Mouse (Mus musculus) embryonic facial prominence, embryonic 11.5 days (tissue): ENCODE results near the gene Gps2. TPM values are rescaled to one million over a fixed set of nuclear protein-coding genes. Genes with fewer than 3 reads are reported as not detected.
A peak's percentile ranks its signal among the peaks of the same experiment; 100 is the strongest.

ENCODE experiments used
- ATAC-seq: fragments of 200-750 bp; cut with Nextera tagmentation; replicated peaks from 2 replicates; pipeline ENCODE4 v1.8.0; 2017; ENCODE audit warnings: low read depth; ENCODE audit not compliant: insufficient number of reproducible peaks, low FRiP score, low TSS enrichment
- DNase-seq: peaks from one replicate; pipeline ENCODE4 v3.0.0-alpha.2; 2015; ENCODE audit warnings: low spot score
- H3K27ac ChIP-seq: fragments of 300-500 bp; sonication (generic); replicated peaks from 2 replicates; pipeline ENCODE4 v1.5.1; 2014; ENCODE audit warnings: mild to moderate bottlenecking, low read depth, low read length, control low read depth
- H3K27me3 ChIP-seq: fragments of 300-500 bp; sonication (generic); 2 replicates; pipeline ENCODE4 v1.6.1; 2014; ENCODE audit warnings: mild to moderate bottlenecking, low read length, moderate library complexity, mixed read lengths; ENCODE audit not compliant: control insufficient read depth, insufficient read depth
- H3K36me3 ChIP-seq: fragments of 300-500 bp; sonication (generic); replicated peaks from 2 replicates; pipeline ENCODE4 v1.6.1; 2014; ENCODE audit warnings: low read depth, mild to moderate bottlenecking, low read length, moderate library complexity, mixed read lengths; ENCODE audit not compliant: control insufficient read depth, insufficient read depth
- H3K4me1 ChIP-seq: fragments of 300-500 bp; sonication (generic); 2 replicates; pipeline ENCODE4 v1.6.1; 2014; ENCODE audit warnings: low read length, mixed read lengths; ENCODE audit not compliant: control insufficient read depth, insufficient read depth
- H3K4me2 ChIP-seq: fragments of 300-500 bp; sonication (generic); 2 replicates; pipeline ENCODE4 v1.6.1; 2014; ENCODE audit warnings: low read depth, mild to moderate bottlenecking, control low read depth, low read length, moderate library complexity
- H3K4me3 ChIP-seq: fragments of 300-500 bp; sonication (generic); 2 replicates; pipeline ENCODE4 v1.5.1; 2014; ENCODE audit warnings: low read depth, low read length, control low read depth
- H3K9ac ChIP-seq: fragments of 300-500 bp; sonication (generic); replicated peaks from 2 replicates; pipeline ENCODE4 v1.6.1; 2014; ENCODE audit warnings: mild to moderate bottlenecking, control low read depth, low read length
- H3K9me3 ChIP-seq: fragments of 300-500 bp; sonication (generic); replicated peaks from 2 replicates; pipeline ENCODE4 v1.6.1; 2016; ENCODE audit warnings: mild to moderate bottlenecking, low read length, inconsistent platforms, mixed read lengths; ENCODE audit not compliant: control insufficient read depth
- WGBS: fragments of 180-500 bp; shearing (Covaris S2); extraction: QIAGEN DNeasy Blood & Tissue Kit; methylation state at CpG from one replicate; pipeline ENCODE4 v1.1.7; 2014; 5-methylcytosine and 5-hydroxymethylcytosine counted together
- polyA plus RNA-seq: library from polyadenylated mRNA; unstranded; fragments of >200 nt; fragmentation: Nextera tagmentation; extraction: Ambion mirVana; gene quantifications from 2 replicates; pipeline ENCODE4 v1.2.1, GENCODE M21; 2014

The Gps2 gene
- polyA plus RNA-seq, 1 experiment from 2014 or later = 76.2 TPM

DNA sequence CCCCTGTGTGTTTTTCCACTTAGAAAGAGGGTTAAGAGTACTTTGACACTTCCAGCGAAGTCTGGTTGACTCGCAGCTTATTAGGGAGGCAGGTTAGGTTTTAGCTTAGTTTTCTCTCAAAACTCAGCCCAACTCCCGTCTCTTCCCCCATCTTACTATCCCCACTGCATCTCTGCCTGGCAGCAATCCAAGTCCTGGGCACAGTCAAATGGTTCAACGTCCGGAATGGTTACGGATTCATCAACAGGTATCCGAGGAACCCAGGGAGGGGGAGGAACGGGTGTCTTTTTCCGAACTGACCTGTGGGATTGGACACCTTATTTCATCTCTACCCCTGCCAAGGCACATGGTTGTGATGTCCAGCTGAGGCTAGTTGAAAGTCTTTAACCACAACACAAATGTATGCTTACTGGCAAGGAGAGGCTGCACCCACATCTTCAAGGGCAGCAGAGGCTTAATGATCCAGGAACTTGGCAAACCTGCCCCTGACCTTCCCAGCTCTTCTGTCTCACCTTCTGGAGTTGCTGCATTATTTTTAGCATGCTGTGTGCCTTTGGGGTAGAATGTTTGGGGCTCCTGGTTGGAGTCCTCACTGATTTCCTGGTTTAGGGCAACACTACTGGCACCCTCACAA is 23.1 kb downstream of the Gps2 start:
- ATAC-seq = no peak
- Histone ChIP-seq H3K27ac (no peak overlapping the region), H3K36me3 (no peaks in the 10 kb centered on the region), H3K9ac (no peak overlapping the region), H3K4me3 (peak overlapping the region; percentile 58), H3K4me1 (peaks cover 6% of the 10 kb centered on the region), H3K27me3 (0 out of 2 replicates have a peak, but pooled peaks cover 2% of the 10 kb centered on the region), H3K9me3 (no peaks in the 10 kb centered on the region), H3K4me2 (peak overlapping the region; percentile 100)
- DNase-seq = no peak
- 47% methylated on average over 9 of the region's 9 CpGs for WGBS

DNA sequence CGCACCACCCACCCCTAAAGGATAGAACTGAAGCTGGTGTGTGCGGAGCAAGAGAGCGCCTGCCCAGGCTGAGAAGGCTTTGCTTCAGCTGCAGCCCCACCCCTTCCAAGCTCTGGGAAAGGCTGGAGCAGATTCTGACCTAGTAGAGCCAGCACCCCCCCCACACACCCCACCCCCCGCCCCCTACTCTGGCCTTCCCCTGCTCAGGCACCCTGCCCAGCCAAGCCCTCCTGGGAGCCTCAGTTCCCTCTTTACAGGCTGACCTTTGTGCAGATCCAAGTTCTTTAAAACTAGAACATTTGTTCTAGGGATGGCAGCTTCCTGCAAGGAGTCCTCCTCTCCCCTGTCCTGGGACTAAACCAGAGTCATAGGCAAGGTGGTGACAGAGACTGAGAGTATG is 23.7 kb downstream of the Gps2 start:
- H3K36me3 ChIP-seq = no peaks in the 10 kb centered on the region
- WGBS = 34% methylated on average over 4 of the region's 4 CpGs
- H3K27me3 ChIP-seq = 0 out of 2 replicates have a peak, but pooled peaks cover 2% of the 10 kb centered on the region
- H3K9ac ChIP-seq = no peak overlapping the region
- no peak for ATAC-seq
- H3K4me2 ChIP-seq = no peak overlapping the region
- no peak overlapping the region for H3K4me3 ChIP-seq
- DNase-seq = no peak
- no peaks in the 10 kb centered on the region for H3K9me3 ChIP-seq
- peaks cover 6% of the 10 kb centered on the region for H3K4me1 ChIP-seq
- H3K27ac ChIP-seq = no peak overlapping the region

DNA sequence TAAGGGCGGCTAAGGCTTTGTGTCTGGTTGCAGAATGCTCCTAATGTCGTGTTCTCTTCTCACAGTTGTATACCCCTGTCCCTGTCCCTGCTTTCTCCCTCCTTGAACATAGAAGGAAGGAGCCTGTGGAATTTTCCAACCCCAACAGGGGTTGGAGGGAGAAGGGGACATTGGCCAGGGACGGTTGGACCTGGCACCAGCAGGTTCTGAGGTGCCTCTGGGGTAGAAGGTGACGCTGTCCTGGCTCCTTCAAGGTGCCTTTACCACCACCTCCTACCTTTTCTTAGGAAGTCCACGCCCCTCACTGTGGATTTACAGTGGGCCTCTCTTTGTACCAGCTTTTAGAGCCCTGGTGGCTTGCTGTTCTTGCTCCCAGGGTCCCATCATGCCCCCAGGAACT is 24.1 kb downstream of the Gps2 start:
- Histone ChIP-seq H3K4me2 (no peak overlapping the region), H3K9ac (no peak overlapping the region; the same call in 1 of the 2 replicates), H3K27me3 (0 out of 2 replicates have a peak, but pooled peaks cover 2% of the 10 kb centered on the region), H3K4me1 (peaks cover 6% of the 10 kb centered on the region), H3K27ac (no peak overlapping the region), H3K9me3 (no peaks in the 10 kb centered on the region), H3K4me3 (no peak overlapping the region), H3K36me3 (no peaks in the 10 kb centered on the region)
- ATAC-seq (no peak), DNase-seq (no peak)
- 62% methylated on average over 5 of the region's 5 CpGs for WGBS

DNA sequence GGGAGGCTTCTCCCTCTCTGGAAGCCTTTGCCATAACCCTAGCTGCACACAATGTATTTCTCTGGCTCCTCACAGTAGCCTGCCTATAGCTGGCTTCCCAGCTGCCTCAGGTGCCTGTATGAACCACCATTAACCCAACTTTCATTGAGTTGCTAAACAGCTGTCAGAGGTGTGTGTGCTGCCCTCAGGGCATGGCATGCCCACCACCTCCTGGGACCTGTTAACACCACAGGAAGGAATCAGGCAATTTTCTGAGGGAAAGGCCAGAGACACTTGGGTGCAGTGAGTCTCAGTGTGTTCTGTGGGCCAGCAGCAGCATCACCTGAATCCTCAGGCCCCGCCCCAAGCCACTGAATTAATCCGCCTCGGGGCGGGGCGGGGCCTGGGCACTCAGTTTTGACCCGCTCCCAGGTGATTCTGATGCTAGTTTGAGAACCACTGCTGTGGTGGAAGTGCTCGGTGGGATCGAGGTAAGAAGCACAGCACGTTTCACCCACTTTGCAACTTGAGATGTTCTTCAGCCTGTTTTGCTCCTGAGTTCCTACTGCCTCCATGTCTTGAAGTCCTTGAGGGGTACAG is 24.8 kb downstream of the Gps2 start:
- Histone ChIP-seq H3K4me3 (no peak overlapping the region), H3K4me2 (no peak overlapping the region), H3K9me3 (no peaks in the 10 kb centered on the region), H3K4me1 (peaks cover 6% of the 10 kb centered on the region), H3K27me3 (0 out of 2 replicates have a peak, but pooled peaks cover 2% of the 10 kb centered on the region), H3K36me3 (no peaks in the 10 kb centered on the region), H3K27ac (no peak overlapping the region), H3K9ac (no peak overlapping the region; the same call in 1 of the 2 replicates)
- DNase-seq = no peak
- 16% methylated on average over 9 of the region's 9 CpGs for whole genome bisulfite sequencing
- ATAC-seq = no peak

DNA sequence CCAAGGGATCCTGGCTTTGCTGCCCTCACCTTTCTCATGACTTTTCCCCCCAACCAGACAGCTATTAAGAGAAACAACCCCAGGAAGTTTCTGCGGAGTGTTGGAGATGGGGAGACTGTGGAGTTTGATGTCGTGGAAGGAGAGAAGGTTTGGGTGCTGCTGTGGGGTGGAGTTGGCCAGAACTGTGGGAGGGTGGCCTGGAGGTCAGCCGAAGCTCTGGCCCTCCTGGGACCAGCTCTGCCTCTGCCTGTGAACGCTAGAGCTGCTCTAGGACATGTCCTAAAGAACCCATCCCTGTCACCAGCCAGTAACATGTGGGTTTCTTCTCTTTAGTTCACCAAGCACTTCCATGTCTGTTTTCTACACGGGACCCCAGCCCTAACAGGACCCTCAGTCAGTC is 25.5 kb downstream of the Gps2 start:
- Histone ChIP-seq H3K27me3 (0 out of 2 replicates have a peak, but pooled peaks cover 2% of the 10 kb centered on the region), H3K4me1 (peaks cover 6% of the 10 kb centered on the region)

DNA sequence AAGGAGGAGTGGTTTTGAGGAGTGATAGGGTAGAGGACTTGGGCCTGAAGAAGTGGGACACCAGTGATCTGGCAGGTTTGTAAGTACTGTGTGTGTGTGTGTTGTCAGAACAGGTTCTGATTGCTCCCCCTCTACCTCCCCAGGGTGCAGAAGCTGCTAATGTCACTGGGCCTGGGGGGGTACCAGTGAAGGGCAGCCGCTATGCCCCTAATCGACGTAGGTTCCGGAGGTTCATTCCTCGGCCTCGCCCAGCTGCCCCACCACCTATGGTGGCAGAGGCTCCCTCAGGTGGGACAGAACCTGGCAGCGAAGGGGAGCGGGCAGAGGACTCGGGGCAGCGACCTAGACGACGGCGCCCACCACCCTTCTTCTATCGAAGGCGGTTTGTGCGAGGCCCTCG is 26.0 kb downstream of the Gps2 start:
- Histone ChIP-seq H3K27ac (no peak overlapping the region), H3K9me3 (no peaks in the 10 kb centered on the region), H3K4me2 (no peak overlapping the region), H3K4me3 (no peak overlapping the region), H3K4me1 (peaks cover 6% of the 10 kb centered on the region), H3K9ac (no peak overlapping the region), H3K27me3 (0 out of 2 replicates have a peak, but pooled peaks cover 2% of the 10 kb centered on the region), H3K36me3 (peaks cover 4% of the 10 kb centered on the region)
- DNase-seq (no peak), ATAC-seq (no peak)
- 94% methylated on average over 17 of the region's 17 CpGs for WGBS

More for the DNA sequence above, 25.5 kb downstream of the Gps2 start:
- Histone ChIP-seq H3K36me3 (peaks cover 2% of the 10 kb centered on the region), H3K4me2 (no peak overlapping the region), H3K9me3 (no peaks in the 10 kb centered on the region), H3K27ac (no peak overlapping the region), H3K4me3 (no peak overlapping the region), H3K9ac (no peak overlapping the region)
- ATAC-seq (no peak), DNase-seq (no peak)
- WGBS = 74% methylated on average over 5 of the region's 5 CpGs

DNA sequence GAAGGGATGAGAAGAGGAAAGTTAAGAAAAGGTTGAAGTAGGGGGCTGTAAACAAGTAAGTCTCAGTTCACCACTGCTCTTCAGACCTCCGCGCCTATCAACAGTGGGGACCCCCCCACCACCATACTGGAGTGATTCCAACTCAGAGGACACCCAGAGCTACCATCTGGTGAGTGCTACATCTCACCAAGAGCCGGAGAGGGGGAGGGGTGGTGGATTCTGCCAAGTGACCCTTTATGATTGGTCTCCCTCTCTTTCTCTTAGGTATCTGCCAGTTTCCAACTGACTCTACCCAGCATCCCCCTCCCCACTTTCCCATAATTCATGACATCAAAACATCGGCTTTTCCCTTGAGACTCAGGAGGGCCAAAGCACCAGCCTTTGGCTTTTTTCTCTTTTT is 27.3 kb downstream of the Gps2 start:
- H3K4me2 ChIP-seq = no peak overlapping the region
- no peaks in the 10 kb centered on the region for H3K9me3 ChIP-seq
- H3K36me3 ChIP-seq = peaks cover 4% of the 10 kb centered on the region
- DNase-seq (no peak), ATAC-seq (no peak)
- no peak overlapping the region for H3K9ac ChIP-seq
- 88% methylated on average over 4 of the region's 4 CpGs for WGBS
- no peak overlapping the region for H3K27ac ChIP-seq
- peaks cover 3% of the 10 kb centered on the region; the same call in 1 of the 2 replicates for H3K4me1 ChIP-seq
- H3K4me3 ChIP-seq = no peak overlapping the region
- no peaks in the 10 kb centered on the region for H3K27me3 ChIP-seq

DNA sequence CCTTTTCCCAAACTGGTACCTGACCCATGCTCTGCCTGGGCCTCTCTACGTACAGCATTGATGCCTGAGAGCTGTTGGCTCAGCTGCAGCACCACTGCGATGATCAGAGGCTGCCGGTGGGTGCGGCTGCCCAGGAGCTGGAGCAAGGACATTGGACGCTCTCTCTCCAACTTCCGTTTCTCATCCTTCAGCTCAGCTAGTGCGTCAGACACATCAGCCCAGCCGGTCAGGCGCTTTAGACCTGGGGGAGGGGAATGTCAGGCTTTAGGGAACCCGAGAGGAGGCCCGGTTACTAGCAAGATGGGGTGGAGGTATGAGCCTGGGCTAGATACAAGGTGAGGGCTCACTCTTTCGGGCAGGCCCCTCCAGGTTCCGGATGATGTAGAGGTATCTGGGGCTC is 31.5 kb downstream of the Gps2 start:
- no peaks in the 10 kb centered on the region for H3K27me3 ChIP-seq
- 73% methylated on average over 13 of the region's 13 CpGs for WGBS
- DNase-seq (no peak), ATAC-seq (no peak)
- H3K4me3 ChIP-seq = no peak overlapping the region
- no peak overlapping the region for H3K9ac ChIP-seq
- H3K27ac ChIP-seq = no peak overlapping the region
- H3K4me1 ChIP-seq = 0 out of 2 replicates have a peak, but pooled peaks cover 3% of the 10 kb centered on the region
- H3K9me3 ChIP-seq = no peaks in the 10 kb centered on the region
- H3K4me2 ChIP-seq = no peak overlapping the region
- H3K36me3 ChIP-seq = peaks cover 4% of the 10 kb centered on the region
